Mouse (Mus musculus) Patski (cell line): Measurements from ENCODE around the gene Bet1l. TPM values are rescaled to one million over a fixed set of nuclear protein-coding genes. Genes with fewer than 3 reads are reported as not detected.
A peak's percentile ranks its signal among the peaks of the same experiment; 100 is the strongest.

Experiments
- ATAC-seq: fragments of 100-300 bp; one replicate; pipeline ENCODE4 v1.8.0; 2021
- CTCF ChIA-PET: fragments of 350-600 bp; sonication (Branson Sonifier 250); formaldehyde crosslinking; loops from one replicate; lab custom pipeline; 2022; ENCODE audit warnings: inconsistent platforms; lab: Charles Lee
- POLR2A ChIA-PET: fragments of 350-600 bp; sonication (Branson Sonifier 250); formaldehyde crosslinking; loops from one replicate; lab custom pipeline; 2022; ENCODE audit warnings: antibody characterized with exemption, inconsistent platforms; lab: Charles Lee
- DNase-seq: peaks from one replicate; pipeline ENCODE4 v3.0.0-alpha.2; 2011; ENCODE audit warnings: low read depth, low spot score
- H3K27me3 ChIP-seq: fragments of 371-371 bp; one replicate; pipeline ENCODE4 v1.5.1; 2021
- CTCF ChIP-seq: fragments of 100-300 bp; IDR thresholded peaks from one replicate; pipeline ENCODE4 v1.5.1; 2021
- in situ Hi-C: fragments of 300-500 bp; cut with MboI; formaldehyde crosslinking; loops from 3 replicates; pipeline ENCODE4 v1.11.1; 2018; ENCODE audit warnings: low pct_unique_long_range_greater_than_20kb, mixed read lengths
- polyA plus RNA-seq: library from polyadenylated mRNA; unstranded; gene quantifications from one replicate; pipeline ENCODE4 v1.2.3, GENCODE M21; 2021

Gene Bet1l
- polyA plus RNA-seq, 1 experiment from 2014 or later = 28.0 TPM

GRCm38 (mm10) chr7:140820173-140820572 is 37.2 kb downstream of the Bet1l start:
- ChIA-PET POLR2A (no interaction called here), CTCF (interaction anchor here (1.7 to 2.0 kb wide), 2 partner anchors 9 to 12 kb away, joined by 6 read pairs; no protein-coding TSS in a partner anchor)
- ATAC-seq = no peak
- in situ Hi-C loops = no loop called here
- H3K27me3 ChIP-seq = no peaks in the 10 kb centered on the region
- DNase-seq = no peak
- no peak for TF ChIP-seq CTCF

GRCm38 (mm10) chr7:140812850-140813249 is 44.5 kb downstream of the Bet1l start:
- CTCF ChIA-PET = interaction anchor here (1.7 kb wide), 1 partner anchor 16 kb away, joined by 5 read pairs; no protein-coding TSS in a partner anchor
- ATAC-seq (no peak), DNase-seq (no peak)
- in situ Hi-C loops = no loop called here
- no peaks in the 10 kb centered on the region for H3K27me3 ChIP-seq
- TF ChIP-seq CTCF = no peak
- POLR2A ChIA-PET = no interaction called here

- ChIA-PET POLR2A (no interaction called here), CTCF (interaction anchor here (1.7 kb wide), 1 partner anchor 17 kb away, joined by 5 read pairs; no protein-coding TSS in a partner anchor)
- no peak for TF ChIP-seq CTCF
- peak; percentile 64 for ATAC-seq
- in situ Hi-C loops = no loop called here
- H3K27me3 ChIP-seq = no peaks in the 10 kb centered on the region
- DNase-seq = no peak
These were observed 45.7 kb downstream of the Bet1l start for GRCm38 (mm10) chr7:140811714-140812113.

GRCm38 (mm10) chr7:140810496-140810895 is 46.9 kb downstream of the Bet1l start:
- POLR2A ChIA-PET = no interaction called here
- no peaks in the 10 kb centered on the region for H3K27me3 ChIP-seq
- in situ Hi-C loops = no loop called here
- DNase-seq (no peak), ATAC-seq (no peak)
- TF ChIP-seq CTCF = peak; percentile 50
- CTCF ChIA-PET = no interaction called here

GRCm38 (mm10) chr7:140805704-140806103 is 51.7 kb downstream of the Bet1l start:
- ChIA-PET CTCF (interaction anchor here (1.6 kb wide), 1 partner anchor 10 kb away, joined by 3 read pairs; no protein-coding TSS in a partner anchor), POLR2A (no interaction called here)
- H3K27me3 ChIP-seq = no peaks in the 10 kb centered on the region
- DNase-seq (no peak), ATAC-seq (peak; percentile 47)
- peak; percentile 66 for TF ChIP-seq CTCF
- in situ Hi-C loops = no loop called here

Other genes with a start within 250 kb of the Bet1l start
- gene Olfr61, start 228.6 kb downstream of the Bet1l start, polyA plus RNA-seq = not detected
- gene Olfr53, start 211.1 kb downstream of the Bet1l start, polyA plus RNA-seq = not detected
- not detected for gene Olfr539, start 197.6 kb downstream of the Bet1l start, polyA plus RNA-seq
- gene Olfr45, start 175.6 kb downstream of the Bet1l start, polyA plus RNA-seq = not detected
- not detected for gene Olfr541, start 160.3 kb downstream of the Bet1l start, polyA plus RNA-seq
- gene Cyp2e1, start 93.8 kb downstream of the Bet1l start, polyA plus RNA-seq = not detected
- not detected for gene Syce1, start 69.7 kb downstream of the Bet1l start, polyA plus RNA-seq
- not detected for gene Zfp941, start 35.4 kb downstream of the Bet1l start, polyA plus RNA-seq
- gene Urah, start 22.6 kb downstream of the Bet1l start, polyA plus RNA-seq = 0.18 TPM
- 0.23 TPM for gene Scgb1c1, start 12.0 kb downstream of the Bet1l start, polyA plus RNA-seq
- gene Odf3, start 9.8 kb downstream of the Bet1l start, polyA plus RNA-seq = 0.31 TPM
- gene Gm45785, start 1.2 kb downstream of the Bet1l start, polyA plus RNA-seq = not detected
- gene Ric8a, start 620 bp downstream of the Bet1l start, polyA plus RNA-seq = 67.0 TPM
- 148 TPM for gene Psmd13, start 24.4 kb upstream of the Bet1l start, polyA plus RNA-seq
- 48.3 TPM for gene Sirt3, start 24.7 kb upstream of the Bet1l start, polyA plus RNA-seq
- not detected for gene Cox8b, start 42.9 kb upstream of the Bet1l start, polyA plus RNA-seq
- gene Nlrp6, start 63.3 kb upstream of the Bet1l start, polyA plus RNA-seq = not detected
- gene Pgghg, start 83.8 kb upstream of the Bet1l start, polyA plus RNA-seq = 18.3 TPM
- 0.30 TPM for gene Ifitm5, start 92.7 kb upstream of the Bet1l start, polyA plus RNA-seq
- 0.50 TPM for gene Gm45717, start 98.4 kb upstream of the Bet1l start, polyA plus RNA-seq
- gene Ifitm2, start 98.4 kb upstream of the Bet1l start, polyA plus RNA-seq = 257 TPM
- 0.22 TPM for gene Ifitm1, start 109.6 kb upstream of the Bet1l start, polyA plus RNA-seq
- gene Ifitm3, start 153.2 kb upstream of the Bet1l start, polyA plus RNA-seq = 8.6 TPM
- gene Ifitm6, start 160.3 kb upstream of the Bet1l start, polyA plus RNA-seq = 0.21 TPM
- gene Gm17387, start 171.6 kb upstream of the Bet1l start, polyA plus RNA-seq = not detected
- gene B4galnt4, start 203.5 kb upstream of the Bet1l start, polyA plus RNA-seq = 2.2 TPM
- 2.2 TPM for gene Pkp3, start 220.6 kb upstream of the Bet1l start, polyA plus RNA-seq
- 7.6 TPM for gene Sigirr, start 243.0 kb upstream of the Bet1l start, polyA plus RNA-seq